Mouse (Mus musculus) spleen, adult 12 weeks (tissue): ENCODE data around the gene 1700113H08Rik.

Experiments
- DNase-seq: peaks from one replicate; pipeline ENCODE4 v3.0.0; 2022; ENCODE audit warnings: low spot score

Gene 1700113H08Rik

DNA sequence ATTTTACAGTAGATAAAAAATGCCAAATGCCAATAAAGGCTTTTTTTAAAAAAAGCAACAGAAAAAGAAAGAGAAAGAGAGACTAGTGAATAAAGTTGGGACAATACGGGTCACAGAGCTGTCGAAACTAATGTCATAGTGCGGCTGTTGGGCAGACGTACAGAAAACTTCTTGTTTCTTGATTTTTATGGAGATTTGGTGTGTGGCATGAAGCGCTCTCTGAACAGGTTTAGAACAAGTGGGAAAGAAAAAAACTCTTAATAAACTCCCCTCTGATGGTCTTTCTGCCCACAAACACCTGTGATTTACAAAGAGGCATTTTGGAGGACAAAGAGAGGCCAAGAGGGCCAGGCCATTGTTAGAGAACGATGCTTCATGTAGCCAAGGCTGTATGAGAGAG is 1.6 kb downstream of the 1700113H08Rik start:
- no peak for DNase-seq

DNA sequence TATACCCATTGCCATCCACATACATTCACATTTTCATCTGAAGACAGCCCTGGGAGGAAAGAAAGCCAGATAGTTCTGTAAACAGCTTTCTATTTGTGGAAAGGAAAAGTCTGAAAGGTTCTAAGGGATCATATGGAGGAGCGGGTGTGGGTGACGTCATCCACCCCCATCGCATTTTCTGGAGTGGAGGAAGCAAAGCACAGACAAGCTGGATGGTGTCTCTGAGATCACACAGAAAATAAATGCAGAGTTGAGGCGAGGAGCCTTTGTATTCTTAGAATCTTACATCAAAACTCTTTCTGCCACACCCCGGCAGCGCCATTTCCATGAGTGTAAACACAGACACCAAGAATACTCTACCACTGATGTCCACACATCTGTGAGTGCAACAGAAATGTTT is 26.4 kb downstream of the 1700113H08Rik start:
- DNase-seq: no peak

DNA sequence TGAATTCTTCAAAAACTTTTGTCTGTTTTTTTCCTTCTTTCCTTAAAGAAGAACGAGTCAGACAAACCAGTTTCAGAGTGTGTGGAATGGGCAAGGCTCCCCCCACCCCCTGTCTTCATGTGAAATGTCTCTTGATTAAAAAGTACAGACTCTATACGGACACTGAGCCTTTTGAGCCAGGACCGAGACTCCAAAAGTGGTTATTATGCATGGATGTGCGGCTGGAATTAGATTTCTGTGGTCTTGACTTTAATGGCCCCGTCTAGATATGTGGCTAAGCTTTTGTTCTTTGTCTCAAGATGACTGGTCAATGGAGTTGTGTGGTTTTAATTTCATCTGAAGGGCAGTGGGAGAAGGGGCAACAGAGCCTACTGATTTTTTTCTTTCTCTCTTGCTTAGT is 29.8 kb downstream of the 1700113H08Rik start:
- DNase-seq: no peak

DNA sequence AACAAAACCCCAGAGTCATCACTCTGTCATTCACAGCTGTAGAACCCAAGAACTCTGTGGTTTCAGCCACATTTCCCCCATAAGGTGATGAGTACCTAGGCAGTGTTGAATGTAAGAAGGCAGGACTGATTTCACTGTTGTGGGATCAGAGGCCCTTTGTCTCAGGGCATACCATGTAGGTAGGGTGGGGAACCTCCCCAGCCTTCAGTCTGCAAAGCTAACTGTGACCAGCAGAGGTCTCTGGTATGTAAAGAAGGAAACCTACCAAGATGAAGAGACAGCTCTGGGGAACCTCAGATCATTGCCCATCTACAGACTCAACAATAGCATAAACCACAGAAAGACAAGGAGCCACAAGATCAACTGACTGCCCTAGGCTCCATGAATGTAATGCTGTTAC is 36.4 kb downstream of the 1700113H08Rik start:
- no peak for DNase-seq

DNA sequence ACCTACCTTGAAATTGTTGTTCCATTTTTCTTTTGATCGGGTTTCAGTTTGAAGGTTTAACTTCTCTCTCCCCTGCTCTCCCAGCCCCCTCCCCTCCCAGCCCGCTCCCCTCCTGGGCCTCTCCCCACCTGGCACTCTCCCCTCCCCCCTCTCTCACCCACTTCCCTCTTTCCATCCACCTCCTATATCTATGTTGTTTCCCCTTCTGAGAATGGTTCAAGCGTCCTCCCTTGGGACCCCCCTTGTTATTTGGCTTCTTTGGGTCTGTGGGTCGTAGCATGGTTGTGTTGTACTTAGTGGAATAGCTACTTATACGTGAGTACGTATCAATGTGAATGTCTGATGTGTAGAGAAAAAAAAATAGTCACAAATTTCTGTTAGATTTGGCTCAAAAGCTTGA is 40.9 kb downstream of the 1700113H08Rik start:
- DNase-seq: no peak

DNA sequence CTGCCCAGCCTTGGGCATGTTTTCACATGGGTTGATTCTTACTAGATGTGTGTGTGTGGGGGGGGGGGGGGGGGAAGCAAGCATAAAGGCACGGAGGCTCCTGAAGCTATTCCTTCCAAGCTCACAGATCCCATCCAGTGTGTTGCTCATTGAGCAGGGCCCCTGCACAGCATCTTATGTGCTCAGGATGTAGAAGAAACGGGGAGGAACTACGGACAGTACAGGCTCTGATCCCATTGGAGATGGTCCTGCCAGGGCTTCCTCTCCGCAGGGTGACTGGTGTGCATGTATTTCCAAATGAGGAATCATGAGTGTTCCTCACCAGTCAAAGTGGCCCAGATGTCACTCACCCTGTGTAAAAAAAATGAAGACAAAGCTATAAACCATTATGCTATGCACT is 42.8 kb downstream of the 1700113H08Rik start:
- DNase-seq: no peak

DNA sequence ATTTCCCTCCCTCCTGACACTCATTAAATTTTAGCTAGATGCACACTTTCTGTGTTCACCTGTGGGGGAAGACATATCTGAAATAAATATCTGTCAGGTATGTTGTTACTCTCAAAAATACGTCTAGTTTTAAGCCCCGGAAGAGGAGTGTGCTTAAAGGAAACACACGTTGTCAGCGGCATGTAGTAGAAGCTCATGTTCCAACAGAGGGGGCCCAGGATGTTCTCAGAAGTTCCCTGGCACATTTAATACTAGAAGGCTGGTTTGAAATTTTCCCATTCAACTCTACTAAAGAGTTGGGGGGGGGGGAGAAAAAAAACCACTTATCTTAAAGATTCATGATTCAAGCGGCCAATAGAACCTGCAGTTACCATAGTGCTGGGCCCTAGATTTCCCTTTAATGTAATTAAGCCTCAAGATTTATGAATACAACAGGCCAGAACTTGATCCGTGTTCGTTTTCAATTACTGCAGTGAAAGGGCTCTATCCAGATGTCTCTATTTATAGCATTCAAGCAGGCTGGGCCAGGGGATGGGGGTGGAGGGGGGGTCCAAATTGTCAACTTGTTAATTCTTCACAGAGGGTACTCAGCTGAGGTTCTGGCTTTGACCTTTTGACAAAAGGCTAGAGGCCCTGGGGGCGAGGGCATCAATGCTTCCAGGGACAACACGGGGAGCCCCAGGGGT is 43.6 kb downstream of the 1700113H08Rik start:
- no peak for DNase-seq

DNA sequence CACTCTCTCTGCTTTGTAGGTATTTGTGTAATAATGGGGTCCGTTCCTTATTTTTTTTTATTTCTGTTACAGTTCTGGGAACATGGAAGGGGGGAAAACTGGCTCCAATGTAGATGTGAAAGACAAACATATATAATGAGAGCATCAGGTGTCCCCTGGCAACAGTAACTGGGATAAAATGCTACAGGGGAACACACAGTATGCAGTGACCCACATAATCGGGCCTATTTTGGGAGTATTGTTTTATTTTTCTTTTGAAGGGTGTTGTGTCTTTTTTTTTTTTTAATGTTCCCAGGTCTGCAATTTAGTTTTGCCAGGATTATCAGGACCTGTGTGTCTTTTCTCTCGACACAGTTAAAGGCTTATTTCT is 44.1 kb downstream of the 1700113H08Rik start:
- DNase-seq: no peak

DNA sequence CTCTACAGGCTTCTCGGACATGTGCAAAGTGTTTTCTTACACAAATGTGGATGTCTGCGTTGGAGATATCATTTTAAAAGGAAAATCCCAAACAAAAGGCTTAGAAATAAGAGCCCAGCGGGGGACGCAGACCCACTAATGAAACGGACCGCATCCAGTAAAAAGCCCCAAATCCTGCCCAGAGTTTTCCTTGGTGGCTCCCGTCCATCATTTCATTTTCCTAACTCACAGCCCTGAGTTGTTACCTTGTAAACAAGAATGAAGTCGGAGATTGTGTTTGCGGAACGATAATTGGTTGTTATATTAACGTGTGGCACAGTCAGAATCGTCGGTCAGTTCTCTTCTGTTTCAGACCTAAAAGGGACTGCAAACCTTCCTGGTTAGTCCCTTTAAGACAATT is 44.6 kb downstream of the 1700113H08Rik start:
- DNase-seq: no peak

DNA sequence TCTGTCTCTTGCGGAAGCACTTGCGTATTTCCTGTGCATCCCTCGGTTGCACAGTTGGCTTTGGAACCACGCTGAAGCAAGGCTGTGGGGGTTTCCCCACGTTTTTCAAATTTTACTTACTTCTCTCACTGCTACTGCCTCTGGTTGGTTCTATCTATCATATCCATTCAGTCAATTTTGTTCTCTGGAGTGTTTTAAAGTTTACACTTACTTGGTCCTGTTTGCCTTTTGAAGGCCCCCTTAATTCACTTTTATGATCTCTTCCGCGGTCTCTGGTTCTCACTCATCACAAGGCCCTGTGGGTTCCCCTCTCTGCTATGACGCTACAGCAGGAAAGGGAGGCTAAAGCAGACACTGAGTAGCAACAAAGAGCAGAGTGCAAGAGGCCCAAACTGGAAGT is 45.4 kb downstream of the 1700113H08Rik start:
- DNase-seq: no peak

DNA sequence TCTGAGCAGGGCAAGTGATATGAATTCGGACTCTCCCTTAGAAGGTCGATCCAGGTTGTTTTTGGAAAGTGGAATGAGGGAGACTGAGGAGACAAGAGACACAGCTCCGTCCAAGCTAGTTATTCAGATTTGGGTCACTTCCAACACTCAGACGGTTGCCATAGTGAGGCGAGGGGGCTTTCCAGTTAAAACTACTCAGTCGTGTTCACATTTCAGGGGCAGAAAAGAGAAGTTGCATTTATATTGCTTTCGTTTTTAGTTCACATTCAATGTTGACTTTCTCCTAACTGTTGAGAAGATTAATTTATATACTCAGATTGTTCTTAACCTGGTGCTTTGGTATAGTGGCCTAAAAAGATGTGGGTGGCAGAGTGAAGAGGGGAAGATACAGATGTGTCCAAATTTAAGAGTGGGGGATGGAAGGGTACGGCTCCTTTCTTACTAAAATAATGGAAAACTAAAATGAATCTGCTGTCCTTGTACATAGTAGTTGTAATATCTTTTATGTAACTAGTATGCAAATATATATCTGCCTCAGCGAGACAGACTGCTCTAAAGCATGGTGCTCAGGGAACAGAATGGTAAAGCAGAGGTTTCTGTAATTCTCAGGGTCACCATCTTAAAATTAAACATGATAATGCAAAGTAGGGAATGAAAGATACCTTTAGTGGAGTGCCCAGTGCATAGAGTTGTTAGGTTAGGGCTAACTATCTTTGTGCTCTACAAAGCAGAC is 49.9 kb downstream of the 1700113H08Rik start:
- DNase-seq: peak; percentile 15

DNA sequence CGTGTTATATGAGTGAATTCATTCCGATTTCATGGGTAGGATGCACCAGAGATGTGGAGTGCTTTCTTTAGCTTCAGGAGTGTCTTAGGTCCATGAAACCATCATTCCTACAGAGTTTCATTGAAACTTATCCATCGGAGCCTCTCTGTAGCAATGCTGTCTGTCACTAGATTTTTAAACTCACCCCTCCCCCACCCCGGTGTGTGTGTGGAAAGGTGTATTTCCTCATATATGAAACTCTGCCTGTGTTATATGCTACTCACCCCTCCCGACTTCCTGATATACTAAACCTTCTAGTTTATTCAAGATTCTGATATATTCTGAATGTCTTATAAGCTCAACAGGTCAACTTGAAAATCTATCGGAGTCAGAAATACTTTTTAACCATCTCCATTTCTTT is 50.5 kb downstream of the 1700113H08Rik start:
- no peak for DNase-seq

DNA sequence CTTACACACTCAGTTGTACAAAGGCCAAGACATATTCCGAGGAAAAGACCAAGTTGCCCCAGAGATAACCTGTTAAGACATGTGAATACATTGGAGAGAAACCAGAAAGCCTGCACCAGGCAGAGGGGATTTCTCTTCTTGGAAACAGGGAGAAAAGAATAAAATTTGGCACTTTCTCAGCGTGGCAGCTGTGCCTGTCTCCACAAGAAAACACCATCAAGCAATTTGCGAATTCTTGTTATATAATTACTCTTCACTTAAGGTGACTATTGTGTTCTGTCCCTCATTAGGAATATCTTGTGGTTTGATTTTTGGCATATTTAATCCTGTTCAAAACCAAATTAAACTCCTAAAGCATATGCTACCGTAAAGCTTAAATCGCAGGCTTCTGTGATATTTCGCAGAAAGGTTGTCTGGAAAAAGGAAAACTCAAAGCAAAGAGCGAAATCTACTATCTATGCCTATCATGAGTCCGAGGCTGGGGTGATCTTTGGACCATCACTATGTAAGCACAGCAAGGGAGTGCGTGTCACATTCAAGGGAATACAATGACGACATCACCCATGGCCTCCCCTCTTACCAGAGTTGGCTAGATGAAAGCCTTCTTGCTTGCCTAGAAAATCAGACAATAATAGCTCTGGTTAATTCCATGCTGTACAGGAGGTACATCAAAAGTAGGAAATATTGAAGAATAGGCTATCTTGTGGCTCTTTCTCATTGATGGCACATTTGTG is 51.4 kb downstream of the 1700113H08Rik start:
- DNase-seq: no peak

DNA sequence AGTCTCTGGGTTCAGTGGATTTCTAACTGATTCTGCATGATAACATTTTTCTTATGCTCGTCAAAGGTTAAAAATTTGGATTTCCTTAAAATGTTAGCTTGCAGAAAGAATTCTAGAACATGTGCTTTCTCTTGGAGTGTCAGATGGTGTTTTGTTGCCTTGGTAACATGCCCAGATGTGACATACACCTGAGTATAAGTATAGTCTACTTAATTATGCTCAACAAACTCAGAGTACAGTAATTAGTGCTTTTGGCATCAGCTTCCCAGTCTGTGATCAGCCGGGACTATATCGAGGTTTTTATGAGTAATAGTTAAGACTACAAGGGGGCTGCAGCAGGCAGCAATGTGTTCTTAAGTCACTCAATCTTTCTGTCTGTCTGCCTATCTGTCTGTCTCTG is 53.1 kb downstream of the 1700113H08Rik start:
- no peak for DNase-seq

DNA sequence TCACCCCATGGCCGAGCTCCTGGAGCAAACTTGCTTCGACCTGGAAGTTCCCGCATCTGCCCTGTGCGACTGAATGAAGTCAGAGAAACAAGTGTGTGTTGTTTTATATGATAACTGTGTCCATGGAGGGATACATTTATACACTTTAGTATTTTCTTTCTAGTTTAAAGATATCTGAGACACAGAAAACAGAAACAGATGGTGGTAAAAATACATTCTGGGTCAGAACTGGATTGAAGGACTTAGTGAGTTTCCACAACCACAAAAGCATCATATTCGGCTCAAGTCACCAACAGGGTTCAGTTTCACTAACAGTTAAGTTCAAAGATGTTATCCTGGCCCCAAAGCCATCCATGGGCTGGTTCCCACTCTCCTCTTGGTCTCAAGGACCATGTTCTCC is 67.2 kb downstream of the 1700113H08Rik start:
- DNase-seq: no peak

DNA sequence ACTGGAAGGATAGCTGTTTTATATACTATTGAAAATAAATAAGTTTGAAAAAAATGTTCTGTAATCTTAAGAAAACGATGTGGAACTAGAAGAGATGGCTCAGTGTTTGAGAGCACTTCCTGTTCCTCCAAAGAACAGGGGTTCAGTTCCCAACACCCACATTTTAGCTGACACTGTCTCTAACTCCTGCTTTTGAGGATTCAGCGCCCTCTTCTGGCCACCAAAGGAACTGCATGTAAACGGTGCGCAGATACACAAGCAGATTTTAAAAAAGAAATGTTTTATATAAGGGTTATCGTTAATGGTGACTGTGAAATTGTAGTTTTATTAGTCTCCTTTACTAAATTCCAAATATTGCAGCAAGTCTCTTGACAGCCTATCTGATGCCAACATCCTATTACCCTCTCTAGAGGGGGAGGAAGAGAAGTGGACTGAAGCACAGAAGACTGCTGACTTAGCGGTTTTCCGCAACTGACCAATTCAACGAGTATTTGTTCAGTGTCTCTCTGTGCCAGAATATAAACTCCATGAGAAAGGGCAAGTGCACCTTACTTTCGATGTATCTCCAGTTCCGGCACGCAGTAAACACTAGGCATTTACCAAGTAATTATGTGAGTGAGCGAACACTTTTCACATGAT is 68.5 kb downstream of the 1700113H08Rik start:
- peak; percentile 5 for DNase-seq

DNA sequence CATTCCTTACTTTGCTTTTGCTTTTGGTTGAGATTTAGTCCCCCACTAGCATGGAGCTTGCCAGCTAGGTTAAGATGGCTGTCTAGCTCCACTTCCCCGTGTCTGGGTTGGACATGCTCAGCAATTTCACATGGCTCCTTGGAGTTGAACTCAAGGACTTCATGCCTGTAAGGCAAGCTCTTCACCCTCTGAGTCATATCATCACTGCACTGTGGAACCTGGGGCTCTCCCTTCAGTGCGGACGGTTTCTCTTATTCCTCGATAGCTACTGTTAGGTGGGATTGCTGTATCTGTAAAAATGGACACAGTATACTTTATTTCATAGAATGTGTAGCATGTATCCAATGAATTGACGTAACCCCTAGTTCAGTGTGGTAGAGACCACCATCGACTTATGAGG is 93.2 kb downstream of the 1700113H08Rik start:
- no peak for DNase-seq

DNA sequence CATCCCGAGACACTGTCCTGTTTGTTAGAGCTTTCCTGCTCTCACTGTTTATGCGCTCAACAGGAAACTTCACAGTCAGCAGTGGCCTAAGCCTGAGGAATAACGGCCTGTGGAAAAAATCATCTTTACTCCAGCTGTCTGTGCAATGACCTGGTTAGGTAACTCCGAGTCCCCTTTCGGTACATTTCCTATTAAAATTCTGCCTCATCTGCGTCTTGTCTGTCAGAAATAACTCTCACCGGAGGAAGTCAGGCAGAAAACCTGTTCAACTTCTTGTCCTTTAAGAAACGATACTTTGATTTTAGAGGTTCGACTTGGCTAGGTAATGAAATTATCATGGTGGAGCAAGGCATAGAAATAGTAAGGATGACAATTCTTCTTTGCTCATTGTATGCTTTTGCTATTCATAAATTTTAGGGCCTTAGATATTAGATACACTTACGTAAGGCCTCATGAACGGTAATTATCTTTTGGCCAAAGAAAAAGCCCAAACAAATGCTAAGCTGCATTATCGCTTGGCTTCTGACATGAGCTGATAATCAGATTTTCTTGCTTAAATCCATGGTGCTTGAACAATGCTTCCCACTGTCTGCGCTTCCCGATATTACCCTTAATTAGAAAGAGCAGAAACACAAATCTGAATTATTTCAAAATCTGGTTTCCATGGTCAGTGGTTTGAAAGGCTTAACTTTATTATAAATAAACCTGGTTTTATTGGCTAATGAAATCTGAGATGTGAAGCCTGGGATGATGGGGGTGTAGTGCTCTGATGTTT is 96.1 kb downstream of the 1700113H08Rik start:
- DNase-seq: no peak

DNA sequence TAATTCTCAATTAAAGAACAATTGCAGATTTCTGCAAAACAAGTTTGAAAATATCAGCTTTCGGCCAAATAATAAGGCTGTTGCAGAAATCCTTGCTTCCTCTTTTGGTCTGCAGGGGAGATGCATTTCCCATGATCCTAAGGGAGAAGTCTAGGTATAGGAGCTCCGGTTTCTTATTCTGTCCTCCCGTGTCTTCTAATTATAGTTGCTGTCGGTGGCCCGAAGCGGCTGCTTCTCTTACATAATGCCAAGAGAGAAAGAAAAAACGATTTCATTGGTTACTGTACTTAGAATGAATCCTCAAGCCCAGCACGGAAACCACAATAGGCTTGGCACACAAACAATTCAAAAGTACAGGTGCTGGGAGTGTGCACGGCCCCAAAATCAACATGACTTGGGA is 101.9 kb downstream of the 1700113H08Rik start:
- no peak for DNase-seq

DNA sequence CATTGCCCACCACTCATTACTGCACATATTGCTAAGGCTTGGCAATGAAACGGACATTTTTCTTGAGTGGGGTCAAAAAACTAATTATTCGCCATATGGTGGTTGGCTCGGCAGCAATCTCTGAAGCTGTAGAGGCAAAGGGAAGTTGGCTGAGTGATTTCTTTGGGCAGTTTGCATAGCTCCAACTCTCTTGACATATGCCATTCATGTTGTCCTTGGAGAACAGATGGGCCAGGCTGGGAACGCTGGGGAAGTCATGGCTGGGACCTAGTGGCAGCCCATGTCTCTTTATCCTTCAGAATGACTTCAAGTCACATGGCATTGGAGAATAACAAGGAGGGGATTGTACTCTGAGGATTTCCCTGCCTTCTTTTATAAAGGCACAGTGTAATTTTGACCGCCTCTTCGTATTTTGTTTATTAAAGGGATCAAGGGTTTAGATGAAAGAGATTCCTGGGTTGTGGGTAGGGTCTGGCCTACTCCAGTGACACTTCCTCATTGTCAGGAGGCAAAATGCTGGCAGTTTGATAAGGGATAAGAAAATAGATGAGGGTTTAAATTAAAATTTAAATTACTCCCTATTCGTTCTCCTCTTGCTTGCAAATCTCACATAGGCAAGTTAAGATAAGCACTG is 138.4 kb downstream of the 1700113H08Rik start:
- DNase-seq: no peak

DNA sequence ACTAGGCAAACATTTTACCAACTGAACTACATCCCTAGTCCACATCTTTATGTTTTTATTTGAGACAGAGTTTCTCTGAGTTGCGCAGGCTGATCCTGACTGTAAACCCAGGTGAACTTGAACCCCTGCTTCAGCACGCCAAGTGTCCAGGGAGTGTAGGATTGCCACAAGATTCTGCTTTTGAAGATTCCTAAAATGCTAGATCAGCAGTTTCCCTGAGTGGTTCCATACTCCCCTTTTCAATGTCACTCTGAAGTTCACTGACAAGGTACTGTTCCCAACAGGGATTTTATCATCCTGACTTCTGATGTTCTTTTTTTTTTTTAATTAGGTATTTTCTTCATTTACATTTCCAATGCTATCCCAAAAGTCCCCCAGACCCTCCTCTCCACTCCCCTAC is 140.9 kb downstream of the 1700113H08Rik start:
- DNase-seq: no peak

DNA sequence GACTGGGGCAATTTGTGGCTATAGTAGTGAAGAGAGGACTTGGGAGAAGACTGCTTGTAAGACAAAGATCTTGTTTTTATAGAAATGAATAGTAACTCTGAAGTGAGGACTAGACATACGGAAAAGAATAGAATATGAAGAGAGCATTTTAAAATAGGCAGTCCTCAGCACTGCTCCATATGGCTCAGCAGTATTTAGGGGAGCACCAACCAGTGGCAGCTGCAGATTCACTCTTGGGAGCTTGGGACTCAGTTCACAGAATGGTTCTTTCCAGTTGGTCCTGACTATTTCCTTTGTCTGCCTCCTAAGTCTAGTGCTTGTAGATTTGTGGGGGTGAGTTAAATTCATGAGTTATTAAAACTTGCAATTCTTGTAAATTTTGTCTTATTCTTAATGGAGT is 151.6 kb downstream of the 1700113H08Rik start:
- no peak for DNase-seq
